In the genomic region with DNA sequence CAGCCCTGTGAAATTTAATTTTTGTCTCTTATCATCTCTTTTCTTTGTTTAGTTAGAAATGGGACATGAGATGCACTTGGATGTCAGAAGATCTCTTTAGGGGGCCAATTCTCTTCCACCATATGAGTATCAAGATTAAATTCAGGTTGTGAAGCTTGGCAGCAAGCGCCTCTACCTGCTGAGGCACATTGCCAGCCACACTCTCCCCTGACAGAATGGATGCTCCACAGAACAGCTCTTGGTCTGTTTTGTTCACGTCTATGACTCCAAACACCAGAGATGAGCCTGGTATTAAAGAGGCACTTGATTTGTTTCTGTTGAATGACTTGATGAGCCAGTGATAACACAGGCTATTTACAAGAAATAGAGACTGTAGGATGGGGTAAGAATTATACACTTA, we compare ENCODE assay signal across 19 mouse cellular contexts.
"Had no signal": no experiment of that assay in that cellular context is flagged by ENCODE, and none has a peak within 500 bp of the region (broad histone marks: within the 10 kb centered on the region; RNA-seq: fewer than 3 reads in every experiment).

No protein-coding gene starts in this region.

- H3K4me3 ChIP-seq: layer of hippocampus, adult 2 months; limb, embryonic 10.5 days; limb, embryonic 13.5 days; liver, embryonic 12.5 days; liver, embryonic 15.5 days; lung, embryonic 15.5 days; megakaryocyte, embryonic 14.5 days had no signal

- H3K9me3 ChIP-seq: limb, embryonic 10.5 days; limb, embryonic 13.5 days; liver, embryonic 12.5 days; liver, embryonic 15.5 days; lung, embryonic 15.5 days; megakaryocyte, embryonic 14.5 days had no signal

- DNase-seq: kidney, postnatal 25 days; layer of hippocampus, adult 9-11 months; liver; lung, adult 18-20 months; lung, postnatal 10 days; lung, postnatal 36 days; midbrain, embryonic 14.5 days; thymus, adult 2 months; thymus, postnatal 14 days; thymus, postnatal 4 days had no signal

- H3K36me3 ChIP-seq: limb, embryonic 10.5 days; limb, embryonic 13.5 days; liver, embryonic 12.5 days; liver, embryonic 15.5 days; lung, embryonic 15.5 days had no signal

- H3K27me3 ChIP-seq: limb, embryonic 13.5 days; liver, embryonic 12.5 days; liver, embryonic 15.5 days; lung, embryonic 15.5 days; megakaryocyte, embryonic 14.5 days had no signal

- H3K9ac ChIP-seq: limb, embryonic 13.5 days; liver, embryonic 12.5 days; liver, embryonic 15.5 days; lung, embryonic 15.5 days had no signal

- H3K4me1 ChIP-seq: limb, embryonic 10.5 days; liver, embryonic 12.5 days; lung, embryonic 15.5 days had no signal

- H3K27ac ChIP-seq: layer of hippocampus, adult 2 months; limb, embryonic 10.5 days; limb, embryonic 13.5 days; liver, embryonic 12.5 days; liver, embryonic 15.5 days; lung, embryonic 15.5 days; stomach, postnatal 0 days had no signal

- H3K4me2 ChIP-seq: limb, embryonic 13.5 days; liver, embryonic 12.5 days; liver, embryonic 15.5 days; lung, embryonic 15.5 days; midbrain, embryonic 11.5 days had no signal

- ATAC-seq: liver, embryonic 12.5 days had no signal
